ENCODE assay signal across 20 mouse cellular contexts in the genomic region with DNA sequence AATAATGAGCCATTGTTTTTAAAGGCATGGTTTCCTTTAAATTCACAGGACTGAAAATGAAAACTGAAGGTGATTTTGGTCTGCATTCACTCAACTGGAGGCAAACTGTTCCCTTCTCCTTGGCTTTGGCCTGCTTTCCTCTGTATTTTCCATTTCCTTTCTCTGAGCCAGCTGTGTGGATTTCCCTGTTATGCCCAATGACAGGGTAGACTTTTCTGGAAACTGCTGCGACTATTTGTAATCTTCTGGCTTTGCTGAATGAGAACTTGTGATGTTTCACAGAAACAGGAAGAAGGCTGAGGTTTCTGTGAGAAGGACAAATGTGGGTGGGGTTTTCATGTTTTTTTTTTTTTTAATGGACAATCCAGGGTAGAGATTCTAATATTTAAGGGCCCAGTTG.
DNase-seq lines count a peak whose midpoint lies in the region; ATAC-seq and TF ChIP-seq lines count a peak whose summit lies in the region.
"Had no signal": no experiment of that assay in that cellular context is flagged by ENCODE, and none has a peak within 500 bp of the region (broad histone marks: within the 10 kb centered on the region; RNA-seq: fewer than 3 reads in every experiment).

No protein-coding gene starts in this region.

- no peaks in the 10 kb centered on the region for H3K4me1 ChIP-seq in embryonic facial prominence, embryonic 14.5 days (ENCODE audit: control insufficient read depth, insufficient read depth, low read length)
- no peaks in the 10 kb centered on the region for H3K4me1 ChIP-seq in embryonic facial prominence, embryonic 10.5 days
- no peaks in the 10 kb centered on the region for H3K4me1 ChIP-seq in heart, embryonic 12.5 days (replicated peaks)
- H3K4me1 ChIP-seq in lung, adult 2 months (ENCODE audit: control insufficient read depth, insufficient read depth, low read length): no peaks in the 10 kb centered on the region
- H3K4me1 ChIP-seq: forebrain, embryonic 12.5 days; limb, embryonic 10.5 days had no signal

- TF ChIP-seq CTCF in lung, adult 2 months (IDR thresholded peaks at IDR 0.05; ENCODE audit: insufficient read depth, low read length): no peak

- no peak for ATAC-seq in embryonic facial prominence, embryonic 14.5 days (ENCODE audit: low read depth)
- no peak for ATAC-seq in heart, embryonic 12.5 days (ENCODE audit: insufficient number of reproducible peaks, low FRiP score)
- ATAC-seq: hindbrain, postnatal 0 days; intestine, embryonic 16.5 days; liver, postnatal 0 days had no signal

- H3K9ac ChIP-seq in embryonic facial prominence, embryonic 14.5 days (ENCODE audit: low read depth, low read length): no peak overlapping the region
- H3K9ac ChIP-seq in heart, embryonic 12.5 days: no peak overlapping the region
- H3K9ac ChIP-seq: forebrain, embryonic 12.5 days; liver, postnatal 0 days had no signal

- WGBS in embryonic facial prominence, embryonic 14.5 days: 68% methylated on average over 1 of the region's 1 CpGs
- WGBS in embryonic facial prominence, embryonic 10.5 days: 88% methylated on average over 1 of the region's 1 CpGs
- WGBS in heart, embryonic 12.5 days: 51% methylated on average over 1 of the region's 1 CpGs
- 36% methylated on average over 1 of the region's 1 CpGs for WGBS in lung, adult 2 months

- H3K4me3 ChIP-seq in embryonic facial prominence, embryonic 14.5 days (ENCODE audit: low read depth, low read length): no peak overlapping the region
- no peak overlapping the region for H3K4me3 ChIP-seq in embryonic facial prominence, embryonic 10.5 days
- H3K4me3 ChIP-seq in heart, embryonic 12.5 days: no peak overlapping the region
- no peak overlapping the region for H3K4me3 ChIP-seq in lung, adult 2 months (replicated peaks; ENCODE audit: extremely low read depth, low read depth, low read length)
- H3K4me3 ChIP-seq: forebrain, embryonic 12.5 days; layer of hippocampus, adult 2 months; limb, embryonic 10.5 days had no signal

- no peaks in the 10 kb centered on the region for H3K9me3 ChIP-seq in embryonic facial prominence, embryonic 14.5 days (ENCODE audit: control insufficient read depth, low read length)
- no peaks in the 10 kb centered on the region for H3K9me3 ChIP-seq in embryonic facial prominence, embryonic 10.5 days
- no peaks in the 10 kb centered on the region for H3K9me3 ChIP-seq in heart, embryonic 12.5 days (replicated peaks)
- H3K9me3 ChIP-seq: forebrain, embryonic 12.5 days; limb, embryonic 10.5 days had no signal

- no peaks in the 10 kb centered on the region for H3K27me3 ChIP-seq in embryonic facial prominence, embryonic 14.5 days (replicated peaks; ENCODE audit: control insufficient read depth, insufficient read depth, low read length)
- no peaks in the 10 kb centered on the region for H3K27me3 ChIP-seq in embryonic facial prominence, embryonic 10.5 days (replicated peaks; ENCODE audit: low read depth, poor library complexity, severe bottlenecking)
- H3K27me3 ChIP-seq in heart, embryonic 12.5 days (replicated peaks): no peaks in the 10 kb centered on the region
- H3K27me3 ChIP-seq: forebrain, embryonic 12.5 days had no signal

- 0 out of 2 replicates have a peak overlapping the region, but pooled peaks have one; percentile 17 for H3K27ac ChIP-seq in embryonic facial prominence, embryonic 14.5 days (replicated peaks; ENCODE audit: low read depth, low read length)
- no peak overlapping the region for H3K27ac ChIP-seq in embryonic facial prominence, embryonic 10.5 days (replicated peaks)
- H3K27ac ChIP-seq in heart, embryonic 12.5 days (ENCODE audit: poor library complexity, severe bottlenecking): no peak overlapping the region
- H3K27ac ChIP-seq: forebrain, embryonic 12.5 days; hindbrain, postnatal 0 days; layer of hippocampus, adult 2 months; limb, embryonic 10.5 days had no signal

- no peaks in the 10 kb centered on the region for H3K36me3 ChIP-seq in embryonic facial prominence, embryonic 14.5 days (ENCODE audit: control insufficient read depth, insufficient read depth, low read length)
- no peaks in the 10 kb centered on the region for H3K36me3 ChIP-seq in embryonic facial prominence, embryonic 10.5 days (replicated peaks)
- no peaks in the 10 kb centered on the region for H3K36me3 ChIP-seq in heart, embryonic 12.5 days
- H3K36me3 ChIP-seq: forebrain, embryonic 12.5 days; limb, embryonic 10.5 days had no signal

- DNase-seq in embryonic facial prominence, embryonic 14.5 days (ENCODE audit: low spot score): no peak
- DNase-seq in embryonic facial prominence, embryonic 10.5 days (ENCODE audit: low spot score): no peak
- DNase-seq in heart, adult 8-10 months (ENCODE audit: low spot score): peak; percentile 67
- peak; percentile 7 for DNase-seq in lung, postnatal 36 days
- no peak for DNase-seq in lung, adult 2 months
- DNase-seq in adrenal gland, adult (ENCODE audit: inconsistent age in 2 of 2, low spot score in 1 of 2): no peak
- no peak for DNase-seq in embryo, embryonic 9.5 days (ENCODE audit: extremely low spot score)
- DNase-seq: adrenal gland, postnatal 25 days; cerebellum, adult 9-10 months; kidney, adult 9 months; kidney, postnatal 14 days; liver; liver, postnatal 0 days had no signal

- no peak for TF ChIP-seq POLR2A in lung, adult 2 months (IDR thresholded peaks at IDR 0.05; ENCODE audit: borderline replicate concordance, extremely low read depth, low read depth, low read length)

- H3K4me2 ChIP-seq in embryonic facial prominence, embryonic 14.5 days (ENCODE audit: low read depth, low read length): no peak overlapping the region
- no peak overlapping the region for H3K4me2 ChIP-seq in heart, embryonic 12.5 days
- H3K4me2 ChIP-seq: forebrain, embryonic 12.5 days; midbrain, embryonic 11.5 days had no signal

Comparison
In these comparisons a context has a peak if more than half of its experiments do, and no peak if none do; other contexts are left out.
1. DNase-seq: peak in heart, adult 8-10 months (single experiment) and lung, postnatal 36 days (single experiment); none in embryonic facial prominence, embryonic 14.5 days (single experiment), embryonic facial prominence, embryonic 10.5 days (single experiment), lung, adult 2 months (single experiment), adrenal gland, adult (0 of 2) and embryo, embryonic 9.5 days (single experiment).